Mouse (Mus musculus): Measurements from ENCODE around the gene Txlna. TPM values are rescaled to one million over a fixed set of nuclear protein-coding genes. Genes with fewer than 3 reads are reported as not detected.
A peak's percentile ranks its signal among the peaks of the same experiment; 100 is the strongest.

Txlna gene
- polyA plus RNA-seq, 1 experiment from 2014 or later, result 23.0 TPM

- peaks cover 27% of the 10 kb centered on the region for H3K4me1 ChIP-seq (replicated peaks)
- no peak overlapping the region for H3K27ac ChIP-seq (replicated peaks)
- no peaks in the 10 kb centered on the region for H3K9me3 ChIP-seq (replicated peaks)
- H3K9ac ChIP-seq, result no peak overlapping the region
- no peaks in the 10 kb centered on the region for H3K27me3 ChIP-seq
- 80% methylated on average over 3 of the region's 3 CpGs for WGBS (ENCODE audit: insufficient replicate concordance)
- H3K4me2 ChIP-seq, result no peak overlapping the region
- no peak overlapping the region for H3K4me3 ChIP-seq (replicated peaks)
- no peak for ATAC-seq (ENCODE audit: insufficient read depth)
- H3K36me3 ChIP-seq (replicated peaks), result peaks cover 7% of the 10 kb centered on the region; the same call in 1 of the 2 replicates
These were observed 24.2 kb downstream of the Txlna start for GRCm38 (mm10) chr4:129616631-129617030.

GRCm38 (mm10) chr4:129615801-129616290 is 25.0 kb downstream of the Txlna start:
- no peaks in the 10 kb centered on the region for H3K9me3 ChIP-seq (replicated peaks)
- WGBS (ENCODE audit: insufficient replicate concordance), result 81% methylated on average over 9 of the region's 9 CpGs
- no peak overlapping the region for H3K27ac ChIP-seq (replicated peaks)
- H3K4me3 ChIP-seq (replicated peaks), result no peak overlapping the region
- no peak overlapping the region for H3K9ac ChIP-seq
- peaks cover 7% of the 10 kb centered on the region; the same call in 1 of the 2 replicates for H3K36me3 ChIP-seq (replicated peaks)
- ATAC-seq (ENCODE audit: insufficient read depth), result no peak
- H3K4me2 ChIP-seq, result no peak overlapping the region
- peaks cover 23% of the 10 kb centered on the region for H3K4me1 ChIP-seq (replicated peaks)
- no peaks in the 10 kb centered on the region for H3K27me3 ChIP-seq

- Histone ChIP-seq H3K36me3 (replicated peaks) (peaks cover 18% of the 10 kb centered on the region), H3K27me3 (no peaks in the 10 kb centered on the region), H3K4me3 (replicated peaks) (no peak within 1 kb of the TSS), H3K27ac (replicated peaks) (no peak within 1 kb of the TSS), H3K4me2 (no peak within 1 kb of the TSS), H3K9ac (no peak within 1 kb of the TSS), H3K9me3 (replicated peaks) (no peaks in the 10 kb centered on the region), H3K4me1 (replicated peaks) (peaks cover 16% of the 10 kb centered on the region)
- 81% methylated on average over 6 of the region's 6 CpGs for WGBS (ENCODE audit: insufficient replicate concordance)
- no peak for ATAC-seq (ENCODE audit: insufficient read depth)
These were observed 26.8 kb downstream of the Txlna start, which contains the start of gene Dcdc2b for GRCm38 (mm10) chr4:129614093-129614492. Gene Dcdc2b (minus strand): TSS chr4:129614257.

- no peak overlapping the region for H3K9ac ChIP-seq
- WGBS (ENCODE audit: insufficient replicate concordance), result 63% methylated on average over 4 of the region's 4 CpGs
These were observed 30.4 kb downstream of the Txlna start for GRCm38 (mm10) chr4:129610472-129610871.

GRCm38 (mm10) chr4:129610026-129610425 is 30.8 kb downstream of the Txlna start:
- no peak for ATAC-seq (ENCODE audit: insufficient read depth)

More at GRCm38 (mm10) chr4:129610472-129610871, 30.4 kb downstream of the Txlna start:
- Histone ChIP-seq H3K4me2 (no peak overlapping the region), H3K9me3 (replicated peaks) (no peaks in the 10 kb centered on the region), H3K4me3 (replicated peaks) (no peak overlapping the region), H3K4me1 (replicated peaks) (peaks cover 15% of the 10 kb centered on the region), H3K27ac (replicated peaks) (no peak overlapping the region), H3K36me3 (replicated peaks) (peaks cover 44% of the 10 kb centered on the region), H3K27me3 (no peaks in the 10 kb centered on the region)
- no peak for ATAC-seq (ENCODE audit: insufficient read depth)

GRCm38 (mm10) chr4:129609139-129609631 is 31.7 kb downstream of the Txlna start:
- H3K4me3 ChIP-seq (replicated peaks), result no peak overlapping the region
- no peak overlapping the region for H3K9ac ChIP-seq
- no peaks in the 10 kb centered on the region for H3K9me3 ChIP-seq (replicated peaks)
- H3K27me3 ChIP-seq, result no peaks in the 10 kb centered on the region
- H3K27ac ChIP-seq (replicated peaks), result no peak overlapping the region
- H3K36me3 ChIP-seq (replicated peaks), result peaks cover 55% of the 10 kb centered on the region
- no peak for ATAC-seq (ENCODE audit: insufficient read depth)
- 64% methylated on average over 12 of the region's 12 CpGs for WGBS (ENCODE audit: insufficient replicate concordance)
- H3K4me2 ChIP-seq, result no peak overlapping the region
- peaks cover 15% of the 10 kb centered on the region for H3K4me1 ChIP-seq (replicated peaks)

More at GRCm38 (mm10) chr4:129610026-129610425, 30.8 kb downstream of the Txlna start:
- Histone ChIP-seq H3K27ac (replicated peaks) (no peak overlapping the region), H3K9me3 (replicated peaks) (no peaks in the 10 kb centered on the region), H3K27me3 (no peaks in the 10 kb centered on the region), H3K4me1 (replicated peaks) (peaks cover 15% of the 10 kb centered on the region), H3K9ac (no peak overlapping the region), H3K4me2 (no peak overlapping the region), H3K4me3 (replicated peaks) (no peak overlapping the region), H3K36me3 (replicated peaks) (peaks cover 47% of the 10 kb centered on the region)
- WGBS (ENCODE audit: insufficient replicate concordance), result 89% methylated on average over 4 of the region's 4 CpGs

GRCm38 (mm10) chr4:129608426-129609025 is 32.3 kb downstream of the Txlna start:
- 36% methylated on average over 7 of the region's 7 CpGs for WGBS (ENCODE audit: insufficient replicate concordance)
- H3K27me3 ChIP-seq, result no peaks in the 10 kb centered on the region
- H3K9me3 ChIP-seq (replicated peaks), result no peaks in the 10 kb centered on the region
- H3K36me3 ChIP-seq (replicated peaks), result peaks cover 62% of the 10 kb centered on the region
- ATAC-seq (ENCODE audit: insufficient read depth), result peak; percentile 90
- peak overlapping the region; percentile 10; the same call in 1 of the 2 replicates for H3K4me2 ChIP-seq
- peak overlapping the region; percentile 77 for H3K27ac ChIP-seq (replicated peaks)
- peaks cover 20% of the 10 kb centered on the region for H3K4me1 ChIP-seq (replicated peaks)
- 0 out of 2 replicates have a peak overlapping the region, but pooled peaks have one; percentile 6 for H3K9ac ChIP-seq
- H3K4me3 ChIP-seq (replicated peaks), result no peak overlapping the region

- Histone ChIP-seq H3K27me3 (no peaks in the 10 kb centered on the region), H3K4me2 (peak within 1 kb of the TSS; percentile 87), H3K27ac (replicated peaks) (peak within 1 kb of the TSS; percentile 86), H3K4me3 (replicated peaks) (peak within 1 kb of the TSS; percentile 81), H3K9ac (peak within 1 kb of the TSS; percentile 88), H3K36me3 (replicated peaks) (peaks cover 65% of the 10 kb centered on the region), H3K4me1 (replicated peaks) (peaks cover 37% of the 10 kb centered on the region), H3K9me3 (replicated peaks) (no peaks in the 10 kb centered on the region)
- under 1% methylated on average over 74 of the region's 74 CpGs for WGBS (ENCODE audit: insufficient replicate concordance)
- ATAC-seq (ENCODE audit: insufficient read depth), result peak; percentile 92
These were observed 40.4 kb downstream of the Txlna start, which contains the start of the genes Eif3i and Tmem234 for GRCm38 (mm10) chr4:129600233-129601158. Gene Eif3i (minus strand): TSS chr4:129600648. Gene Tmem234 (plus strand): TSS chr4:129600668.

GRCm38 (mm10) chr4:129588865-129589264 is 52.0 kb downstream of the Txlna start:
- Histone ChIP-seq H3K27ac (replicated peaks) (peak overlapping the region; percentile 87), H3K27me3 (no peaks in the 10 kb centered on the region), H3K4me3 (replicated peaks) (no peak overlapping the region), H3K9ac (0 out of 2 replicates have a peak overlapping the region, but pooled peaks have one; percentile 3), H3K4me1 (replicated peaks) (peaks cover 58% of the 10 kb centered on the region), H3K36me3 (replicated peaks) (peaks cover 35% of the 10 kb centered on the region), H3K4me2 (peak overlapping the region; percentile 50), H3K9me3 (replicated peaks) (no peaks in the 10 kb centered on the region)
- 28% methylated on average over 4 of the region's 4 CpGs for WGBS (ENCODE audit: insufficient replicate concordance)
- peak; percentile 76 for ATAC-seq (ENCODE audit: insufficient read depth)

GRCm38 (mm10) chr4:129586943-129587342 is 53.9 kb downstream of the Txlna start:
- ATAC-seq (ENCODE audit: insufficient read depth), result no peak

More at GRCm38 (mm10) chr4:129586943-129587342, 53.9 kb downstream of the Txlna start:
- peaks cover 15% of the 10 kb centered on the region for H3K36me3 ChIP-seq (replicated peaks)
- H3K9ac ChIP-seq, result no peak overlapping the region
- H3K27ac ChIP-seq (replicated peaks), result no peak overlapping the region; the same call in 1 of the 2 replicates
- H3K9me3 ChIP-seq (replicated peaks), result no peaks in the 10 kb centered on the region
- peaks cover 58% of the 10 kb centered on the region for H3K4me1 ChIP-seq (replicated peaks)
- H3K4me3 ChIP-seq (replicated peaks), result no peak overlapping the region
- H3K27me3 ChIP-seq, result no peaks in the 10 kb centered on the region
- 74% methylated on average over 1 of the region's 1 CpGs for WGBS (ENCODE audit: insufficient replicate concordance)
- H3K4me2 ChIP-seq, result no peak overlapping the region
